Mouse (Mus musculus) stomach, embryonic 15.5 days (tissue): ENCODE data around the gene Olfr777. TPM values are rescaled to one million over a fixed set of nuclear protein-coding genes. Genes with fewer than 3 reads are reported as not detected.
"Not testable (repeated sequence)": the region's sequence is repeated elsewhere in the genome, so short reads cannot be mapped to it uniquely, and the experiment has no call there.

Experiments
- ATAC-seq: fragments of 200-750 bp; cut with Nextera tagmentation; 2 replicates; pipeline ENCODE4 v1.8.0; 2017; ENCODE audit warnings: low read depth, moderate number of reproducible peaks, moderate TSS enrichment; ENCODE audit not compliant: insufficient read depth, low FRiP score
- H3K27ac ChIP-seq: fragments of 300-500 bp; sonication (generic); 2 replicates; pipeline ENCODE4 v1.5.1; 2015; ENCODE audit warnings: mild to moderate bottlenecking, inconsistent platforms
- H3K27me3 ChIP-seq: fragments of 300-500 bp; sonication (generic); replicated peaks from 2 replicates; pipeline ENCODE4 v1.6.1; 2015; ENCODE audit warnings: inconsistent platforms
- H3K36me3 ChIP-seq: fragments of 300-500 bp; sonication (generic); 2 replicates; pipeline ENCODE4 v1.6.1; 2015; ENCODE audit warnings: inconsistent platforms
- H3K4me1 ChIP-seq: fragments of 300-500 bp; sonication (generic); 2 replicates; pipeline ENCODE4 v1.6.1; 2015; ENCODE audit warnings: inconsistent platforms
- H3K4me2 ChIP-seq: fragments of 300-500 bp; sonication (generic); 2 replicates; pipeline ENCODE4 v1.6.1; 2015; ENCODE audit warnings: mild to moderate bottlenecking, inconsistent platforms
- H3K4me3 ChIP-seq: fragments of 300-500 bp; sonication (generic); replicated peaks from 2 replicates; pipeline ENCODE4 v1.5.1; 2015; ENCODE audit warnings: inconsistent platforms
- H3K9ac ChIP-seq: fragments of 300-500 bp; sonication (generic); 2 replicates; pipeline ENCODE4 v1.6.1; 2015; ENCODE audit warnings: inconsistent platforms
- H3K9me3 ChIP-seq: fragments of 300-500 bp; sonication (generic); 2 replicates; pipeline ENCODE4 v1.6.1; 2016; ENCODE audit warnings: inconsistent platforms
- WGBS: fragments of 180-500 bp; shearing (Covaris S2); methylation state at CpG from one replicate; pipeline ENCODE4 v1.1.7; 2015; 5-methylcytosine and 5-hydroxymethylcytosine counted together
- polyA plus RNA-seq: library from polyadenylated mRNA; unstranded; fragments of >200 nt; fragmentation: Nextera tagmentation; extraction: Ambion mirVana; gene quantifications from 2 replicates; pipeline ENCODE4 v1.2.1, GENCODE M21; 2015

Olfr777 gene
- not detected in 2 replicates for polyA plus RNA-seq

DNA sequence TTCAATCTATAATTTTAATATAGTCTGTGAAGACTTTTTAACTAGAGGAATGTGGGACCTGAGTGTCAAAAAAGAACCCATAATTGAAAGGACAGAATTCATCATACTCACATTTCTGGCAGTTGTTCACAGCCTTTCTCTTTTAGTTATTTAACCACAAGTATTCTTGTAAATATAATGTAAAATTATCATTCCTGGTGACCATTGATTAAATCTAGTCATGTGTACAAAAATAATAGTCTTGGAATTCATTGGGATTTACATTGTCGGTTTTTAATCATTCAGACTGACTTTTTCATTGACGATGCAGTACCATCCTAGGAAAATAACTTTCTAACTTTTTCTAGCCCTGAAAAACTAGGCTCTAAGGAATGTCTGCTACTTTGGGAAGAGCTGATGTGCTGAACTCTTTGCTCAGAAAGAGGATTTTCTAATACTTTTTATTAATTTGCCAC, at the start of gene Olfr777:
TSS of gene Olfr777 (minus strand) at position 405 of the 455 bp plus-strand sequence.
- no peak within 1 kb of the TSS for H3K4me3 ChIP-seq
- no peak within 1 kb of the TSS for H3K9ac ChIP-seq
- H3K9me3 ChIP-seq = no peaks in the 10 kb centered on the region
- 83% methylated on average over 2 of the region's 2 CpGs for WGBS
- no peaks in the 10 kb centered on the region for H3K27me3 ChIP-seq
- H3K36me3 ChIP-seq = no peaks in the 10 kb centered on the region
- no peak for ATAC-seq
- H3K4me2 ChIP-seq = no peak within 1 kb of the TSS
- no peaks in the 10 kb centered on the region for H3K4me1 ChIP-seq
- no peak within 1 kb of the TSS for H3K27ac ChIP-seq

DNA sequence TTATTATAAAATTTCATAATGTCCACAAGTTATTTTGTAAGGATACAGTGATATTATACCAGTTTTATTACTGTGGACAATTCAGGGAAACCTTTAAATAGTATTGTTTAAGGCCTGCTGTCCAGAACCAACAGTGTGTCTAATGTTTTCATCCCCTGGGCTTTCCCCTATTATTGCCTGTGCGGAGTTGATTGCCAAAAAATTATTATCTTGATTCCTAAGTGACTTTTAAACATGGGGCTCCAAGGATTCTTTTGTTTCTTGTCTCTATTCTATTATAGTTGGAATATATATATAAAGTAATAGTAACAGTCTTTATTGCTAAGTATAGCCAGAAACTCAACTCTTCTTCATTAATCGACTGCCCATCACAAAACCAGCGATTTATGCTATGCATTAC, 46.5 kb upstream of the Olfr777 start, which contains the start of gene Olfr780:
TSS of gene Olfr780 (plus strand) at position 301 of the 400 bp plus-strand sequence.
- H3K27me3 ChIP-seq = no peaks in the 10 kb centered on the region
- H3K4me3 ChIP-seq = no peak within 1 kb of the TSS
- no peaks in the 10 kb centered on the region for H3K9me3 ChIP-seq
- no peak for ATAC-seq
- H3K4me1 ChIP-seq = no peaks in the 10 kb centered on the region
- WGBS = 82% methylated on average over 3 of the region's 3 CpGs
- no peak within 1 kb of the TSS for H3K4me2 ChIP-seq
- H3K36me3 ChIP-seq = no peaks in the 10 kb centered on the region
- no peak within 1 kb of the TSS for H3K9ac ChIP-seq
- H3K27ac ChIP-seq = no peak within 1 kb of the TSS

- not testable (repeated sequence) for H3K9ac ChIP-seq, H3K4me2 ChIP-seq, H3K27me3 ChIP-seq, H3K27ac ChIP-seq, H3K4me3 ChIP-seq, H3K36me3 ChIP-seq, H3K4me1 ChIP-seq, H3K9me3 ChIP-seq, ATAC-seq
- no CpG with 5 or more reads among the region's 1 CpGs for WGBS
Measured at GRCm38 (mm10) chr10:129313521-129313920, 42.2 kb upstream of the Olfr777 start.

DNA sequence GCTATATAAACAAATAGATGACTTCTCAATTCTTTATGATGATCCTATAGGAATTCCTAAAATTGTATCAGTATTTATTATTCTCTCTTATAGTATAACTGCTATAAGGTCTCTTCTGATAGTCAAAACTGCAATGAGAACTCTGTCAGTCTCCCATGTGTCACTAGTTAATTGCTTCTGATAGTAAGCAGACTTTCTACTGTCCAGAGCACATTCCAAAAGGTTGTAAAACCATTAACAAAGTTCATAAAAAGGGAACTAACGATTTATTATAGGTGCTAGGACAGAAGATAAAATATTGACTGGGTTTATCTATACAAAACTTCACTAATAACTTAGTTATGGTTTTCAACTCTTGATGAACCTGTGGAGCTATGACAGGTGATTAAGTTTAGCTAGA, 41.7 kb upstream of the Olfr777 start:
- H3K36me3 ChIP-seq, H3K4me1 ChIP-seq, H3K4me3 ChIP-seq, H3K27me3 ChIP-seq, H3K4me2 ChIP-seq, H3K9ac ChIP-seq, H3K9me3 ChIP-seq, ATAC-seq, H3K27ac ChIP-seq: not testable (repeated sequence)
- 52% methylated on average over 1 of the region's 1 CpGs for WGBS

- no peaks in the 10 kb centered on the region for H3K36me3 ChIP-seq
- H3K4me3 ChIP-seq = no peak within 1 kb of the TSS
- no peaks in the 10 kb centered on the region for H3K9me3 ChIP-seq
- no peaks in the 10 kb centered on the region for H3K4me1 ChIP-seq
- H3K27me3 ChIP-seq = no peaks in the 10 kb centered on the region
- no peak within 1 kb of the TSS for H3K27ac ChIP-seq
- no peak within 1 kb of the TSS for H3K4me2 ChIP-seq
- H3K9ac ChIP-seq = no peak within 1 kb of the TSS
- ATAC-seq = no peak
Measured at GRCm38 (mm10) chr10:129258827-129259226, 12.5 kb downstream of the Olfr777 start, which contains the start of gene Olfr776. Olfr776 (plus strand) TSS chr10:129259127.

GRCm38 (mm10) chr10:129248112-129248511, 23.2 kb downstream of the Olfr777 start, which contains the start of gene Olfr775:
Olfr775 (plus strand) TSS chr10:129248412.
- no peak within 1 kb of the TSS for H3K27ac ChIP-seq
- H3K36me3 ChIP-seq = no peaks in the 10 kb centered on the region
- H3K4me3 ChIP-seq = no peak within 1 kb of the TSS
- H3K9me3 ChIP-seq = no peaks in the 10 kb centered on the region
- 71% methylated on average over 3 of the region's 3 CpGs for WGBS
- no peak within 1 kb of the TSS for H3K9ac ChIP-seq
- no peak for ATAC-seq
- H3K27me3 ChIP-seq = no peaks in the 10 kb centered on the region
- H3K4me1 ChIP-seq = no peaks in the 10 kb centered on the region
- no peak within 1 kb of the TSS for H3K4me2 ChIP-seq

DNA sequence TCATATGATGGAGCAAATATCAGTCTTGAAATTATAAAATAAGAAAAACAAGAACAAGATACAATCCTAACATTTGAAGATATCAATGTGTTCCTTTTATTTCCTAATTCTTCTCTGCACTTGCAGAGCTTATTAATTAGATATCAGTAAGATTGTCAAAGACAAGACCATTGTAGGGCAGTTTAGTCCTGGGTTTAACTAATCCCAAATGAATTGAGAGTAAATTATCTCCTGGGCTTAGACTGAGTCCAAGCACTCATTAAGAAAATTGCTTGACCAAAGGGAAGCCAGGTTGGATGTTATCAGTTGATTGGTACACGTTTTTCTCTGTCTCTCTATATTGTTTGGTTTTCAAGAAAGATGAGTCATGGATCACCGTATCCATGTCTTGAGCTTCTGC, 35.4 kb downstream of the Olfr777 start, which contains the start of gene Olfr774:
TSS of gene Olfr774 (plus strand) at position 301 of the 400 bp plus-strand sequence.
- no peaks in the 10 kb centered on the region for H3K36me3 ChIP-seq
- 65% methylated on average over 2 of the region's 2 CpGs for WGBS
- H3K4me2 ChIP-seq = no peak within 1 kb of the TSS
- no peak for ATAC-seq
- no peak within 1 kb of the TSS for H3K9ac ChIP-seq
- H3K9me3 ChIP-seq = no peaks in the 10 kb centered on the region
- no peak within 1 kb of the TSS for H3K4me3 ChIP-seq
- no peak within 1 kb of the TSS for H3K27ac ChIP-seq
- H3K4me1 ChIP-seq = no peaks in the 10 kb centered on the region
- no peaks in the 10 kb centered on the region for H3K27me3 ChIP-seq

DNA sequence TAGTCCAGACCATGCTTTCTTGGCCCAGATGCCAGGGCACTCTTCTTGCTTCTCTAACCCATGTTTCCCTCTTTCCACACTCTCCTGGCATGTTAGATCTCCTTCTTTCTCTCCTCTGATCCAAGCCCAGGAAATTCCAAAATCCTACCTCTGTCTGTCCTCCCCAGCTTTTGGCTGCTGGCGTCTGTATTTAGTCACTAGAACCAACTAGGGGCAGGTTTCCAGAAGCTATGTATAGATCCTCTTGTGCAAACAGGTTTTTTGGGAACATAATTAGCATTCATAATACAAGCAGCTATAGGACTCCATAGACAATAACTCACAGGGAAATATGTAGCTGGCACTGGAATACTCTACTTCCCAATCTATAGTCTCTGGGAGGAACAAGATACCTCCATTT, 40.5 kb downstream of the Olfr777 start:
- H3K9ac ChIP-seq = no peak overlapping the region
- no peaks in the 10 kb centered on the region for H3K9me3 ChIP-seq
- WGBS = 69% methylated on average over 1 of the region's 1 CpGs
- H3K27me3 ChIP-seq = no peaks in the 10 kb centered on the region
- no peak for ATAC-seq
- no peaks in the 10 kb centered on the region for H3K4me1 ChIP-seq
- H3K36me3 ChIP-seq = no peaks in the 10 kb centered on the region
- H3K4me3 ChIP-seq = no peak overlapping the region
- H3K27ac ChIP-seq = no peak overlapping the region
- no peak overlapping the region for H3K4me2 ChIP-seq

Other genes starting within 250 kb of the Olfr777 start
- gene Olfr764-ps1, start 231.6 kb downstream of the Olfr777 start, polyA plus RNA-seq = not detected in 2 replicates
- not detected in 2 replicates for gene Olfr765, start 221.5 kb downstream of the Olfr777 start, polyA plus RNA-seq
- not detected in 2 replicates for gene Olfr766-ps1, start 202.5 kb downstream of the Olfr777 start, polyA plus RNA-seq
- not detected in 2 replicates for gene Olfr767, start 188.6 kb downstream of the Olfr777 start, polyA plus RNA-seq
- not detected in 2 replicates for gene Olfr768, start 172.1 kb downstream of the Olfr777 start, polyA plus RNA-seq
- gene Olfr769, start 153.6 kb downstream of the Olfr777 start, polyA plus RNA-seq = not detected in 2 replicates
- not detected in 2 replicates for gene Olfr770, start 132.5 kb downstream of the Olfr777 start, polyA plus RNA-seq
- gene Olfr771, start 106.7 kb downstream of the Olfr777 start, polyA plus RNA-seq = not detected in 2 replicates
- gene Olfr772, start 93.6 kb downstream of the Olfr777 start, polyA plus RNA-seq = not detected in 2 replicates
- not detected in 2 replicates for gene Olfr773, start 84.1 kb downstream of the Olfr777 start, polyA plus RNA-seq
- not detected in 2 replicates for gene Olfr774, start 35.3 kb downstream of the Olfr777 start, polyA plus RNA-seq
- gene Olfr775, start 23.1 kb downstream of the Olfr777 start, polyA plus RNA-seq = not detected in 2 replicates
- not detected in 2 replicates for gene Olfr776, start 12.4 kb downstream of the Olfr777 start, polyA plus RNA-seq
- not detected in 2 replicates for gene Olfr780, start 46.6 kb upstream of the Olfr777 start, polyA plus RNA-seq
- gene Olfr781, start 57.4 kb upstream of the Olfr777 start, polyA plus RNA-seq = not detected in 2 replicates
- gene Olfr782, start 77.4 kb upstream of the Olfr777 start, polyA plus RNA-seq = not detected in 2 replicates
- 0.09 TPM in 1 of 2 replicates, not detected in the other for gene Olfr784, start 112.6 kb upstream of the Olfr777 start, polyA plus RNA-seq
- not detected in 2 replicates for gene Olfr785, start 133.9 kb upstream of the Olfr777 start, polyA plus RNA-seq
- gene Olfr786, start 155.8 kb upstream of the Olfr777 start, polyA plus RNA-seq = not detected in 2 replicates
- not detected in 2 replicates for gene Olfr787, start 190.4 kb upstream of the Olfr777 start, polyA plus RNA-seq
- not detected in 2 replicates for gene Olfr788, start 199.5 kb upstream of the Olfr777 start, polyA plus RNA-seq
- not detected in 2 replicates for gene Olfr789, start 213.3 kb upstream of the Olfr777 start, polyA plus RNA-seq
- gene Olfr790, start 227.0 kb upstream of the Olfr777 start, polyA plus RNA-seq = not detected in 2 replicates